Mouse (Mus musculus): Measurements from ENCODE around the gene Arpc5l.
A peak's percentile ranks its signal among the peaks of the same experiment; 100 is the strongest.

Arpc5l gene

GRCm38 (mm10) chr2:39004880-39005435 is at the start of gene Arpc5l:
Arpc5l (plus strand) TSS chr2:39005348.
- DNase-seq (ENCODE audit: low spot score): peak; percentile 94

GRCm38 (mm10) chr2:38956062-38956461 is 49.1 kb upstream of the Arpc5l start:
- no peak for DNase-seq (ENCODE audit: low spot score)

GRCm38 (mm10) chr2:38957671-38958223 is 47.4 kb upstream of the Arpc5l start:
- no peak for DNase-seq (ENCODE audit: low spot score)

- no peak for DNase-seq (ENCODE audit: low spot score)
Measured at GRCm38 (mm10) chr2:38964198-38964597, 41.0 kb upstream of the Arpc5l start.

- DNase-seq (ENCODE audit: low spot score): no peak
Measured at GRCm38 (mm10) chr2:38969650-38970049, 35.5 kb upstream of the Arpc5l start.

- DNase-seq (ENCODE audit: low spot score): no peak
Measured at GRCm38 (mm10) chr2:38970057-38970456, 35.1 kb upstream of the Arpc5l start.

GRCm38 (mm10) chr2:38973223-38973622 is 31.9 kb upstream of the Arpc5l start:
- DNase-seq (ENCODE audit: low spot score): no peak

GRCm38 (mm10) chr2:38973701-38974100 is 31.4 kb upstream of the Arpc5l start:
- DNase-seq (ENCODE audit: low spot score): no peak

GRCm38 (mm10) chr2:38974171-38974570 is 31.0 kb upstream of the Arpc5l start:
- DNase-seq (ENCODE audit: low spot score): no peak

GRCm38 (mm10) chr2:38975181-38975580 is 30.0 kb upstream of the Arpc5l start:
- DNase-seq (ENCODE audit: low spot score): no peak

- no peak for DNase-seq (ENCODE audit: low spot score)
Measured at GRCm38 (mm10) chr2:38975941-38976805, 29.0 kb upstream of the Arpc5l start.

- DNase-seq (ENCODE audit: low spot score): no peak
Measured at GRCm38 (mm10) chr2:38977837-38978236, 27.3 kb upstream of the Arpc5l start.

GRCm38 (mm10) chr2:38983456-38983855 is 21.7 kb upstream of the Arpc5l start:
- no peak for DNase-seq (ENCODE audit: low spot score)

- DNase-seq (ENCODE audit: low spot score): peak; percentile 77
Measured at GRCm38 (mm10) chr2:38986580-38986979, 18.6 kb upstream of the Arpc5l start.

GRCm38 (mm10) chr2:38987371-38987770 is 17.8 kb upstream of the Arpc5l start:
- DNase-seq (ENCODE audit: low spot score): no peak

- DNase-seq (ENCODE audit: low spot score): no peak
Measured at GRCm38 (mm10) chr2:38987803-38988510, 17.2 kb upstream of the Arpc5l start.

GRCm38 (mm10) chr2:38988929-38989328 is 16.2 kb upstream of the Arpc5l start:
- DNase-seq (ENCODE audit: low spot score): no peak

GRCm38 (mm10) chr2:38992004-38992403 is 13.1 kb upstream of the Arpc5l start:
- no peak for DNase-seq (ENCODE audit: low spot score)

GRCm38 (mm10) chr2:38992452-38992851 is 12.7 kb upstream of the Arpc5l start:
- no peak for DNase-seq (ENCODE audit: low spot score)

- DNase-seq (ENCODE audit: low spot score): peak; percentile 90
Measured at GRCm38 (mm10) chr2:38997386-38998374, 7.5 kb upstream of the Arpc5l start, which contains the start of gene Wdr38. Wdr38 (plus strand) TSS chr2:38997476.

GRCm38 (mm10) chr2:38999381-38999780 is 5.8 kb upstream of the Arpc5l start:
- DNase-seq (ENCODE audit: low spot score): no peak

All from lung, postnatal 25 days (tissue).